Mouse (Mus musculus): ENCODE results near the gene Wasf2. TPM values are rescaled to one million over a fixed set of nuclear protein-coding genes. Genes with fewer than 3 reads are reported as not detected.

Wasf2 gene
- polyA plus RNA-seq, 1 experiment from 2014 or later, result 18.5 TPM

GRCm38 (mm10) chr4:133172451-133172850, 42.1 kb downstream of the Wasf2 start:
- Histone ChIP-seq H3K4me3 (ENCODE audit: low read depth, low read length) (no peak overlapping the region), H3K27ac (ENCODE audit: low read depth, low read length) (no peak overlapping the region), H3K4me1 (ENCODE audit: control insufficient read depth, insufficient read depth, low read length) (peaks cover 16% of the 10 kb centered on the region), H3K4me2 (ENCODE audit: low read depth, low read length) (no peak overlapping the region), H3K9ac (replicated peaks; ENCODE audit: low read depth, low read length) (no peak overlapping the region), H3K27me3 (ENCODE audit: control insufficient read depth, insufficient read depth, low read length) (no peaks in the 10 kb centered on the region), H3K9me3 (ENCODE audit: control insufficient read depth, low read length) (no peaks in the 10 kb centered on the region), H3K36me3 (ENCODE audit: control insufficient read depth, insufficient read depth, low read length) (no peaks in the 10 kb centered on the region)
- WGBS, result 94% methylated on average over 4 of the region's 4 CpGs
- ATAC-seq (ENCODE audit: low read depth), result no peak

GRCm38 (mm10) chr4:133174361-133174760, 44.1 kb downstream of the Wasf2 start:
- 69% methylated on average over 4 of the region's 4 CpGs for WGBS
- Histone ChIP-seq H3K9me3 (ENCODE audit: control insufficient read depth, low read length) (no peaks in the 10 kb centered on the region), H3K4me3 (ENCODE audit: low read depth, low read length) (no peak overlapping the region), H3K9ac (replicated peaks; ENCODE audit: low read depth, low read length) (no peak overlapping the region), H3K27ac (ENCODE audit: low read depth, low read length) (no peak overlapping the region), H3K27me3 (ENCODE audit: control insufficient read depth, insufficient read depth, low read length) (no peaks in the 10 kb centered on the region), H3K4me1 (ENCODE audit: control insufficient read depth, insufficient read depth, low read length) (peaks cover 16% of the 10 kb centered on the region), H3K36me3 (ENCODE audit: control insufficient read depth, insufficient read depth, low read length) (no peaks in the 10 kb centered on the region), H3K4me2 (ENCODE audit: low read depth, low read length) (no peak overlapping the region)
- no peak for ATAC-seq (ENCODE audit: low read depth)

- peaks cover 16% of the 10 kb centered on the region for H3K4me1 ChIP-seq (ENCODE audit: control insufficient read depth, insufficient read depth, low read length)
- H3K36me3 ChIP-seq (ENCODE audit: control insufficient read depth, insufficient read depth, low read length), result no peaks in the 10 kb centered on the region
- no peaks in the 10 kb centered on the region for H3K9me3 ChIP-seq (ENCODE audit: control insufficient read depth, low read length)
- no peak for ATAC-seq (ENCODE audit: low read depth)
- WGBS, result 84% methylated on average over 7 of the region's 7 CpGs
- H3K27ac ChIP-seq (ENCODE audit: low read depth, low read length), result no peak overlapping the region
- H3K9ac ChIP-seq (replicated peaks; ENCODE audit: low read depth, low read length), result no peak overlapping the region
- no peak overlapping the region for H3K4me2 ChIP-seq (ENCODE audit: low read depth, low read length)
- H3K4me3 ChIP-seq (ENCODE audit: low read depth, low read length), result no peak overlapping the region
- no peaks in the 10 kb centered on the region for H3K27me3 ChIP-seq (ENCODE audit: control insufficient read depth, insufficient read depth, low read length)
Observed at GRCm38 (mm10) chr4:133175274-133175673, 45.0 kb downstream of the Wasf2 start.

GRCm38 (mm10) chr4:133175998-133176760, 45.9 kb downstream of the Wasf2 start:
- WGBS, result 47% methylated on average over 14 of the region's 14 CpGs
- Histone ChIP-seq H3K9me3 (ENCODE audit: control insufficient read depth, low read length) (no peaks in the 10 kb centered on the region), H3K4me2 (ENCODE audit: low read depth, low read length) (peak overlapping the region; percentile 21; the same call in 1 of the 2 replicates), H3K9ac (replicated peaks; ENCODE audit: low read depth, low read length) (no peak overlapping the region; the same call in 1 of the 2 replicates), H3K27me3 (ENCODE audit: control insufficient read depth, insufficient read depth, low read length) (no peaks in the 10 kb centered on the region), H3K4me3 (ENCODE audit: low read depth, low read length) (no peak overlapping the region), H3K27ac (ENCODE audit: low read depth, low read length) (peak overlapping the region; percentile 28), H3K36me3 (ENCODE audit: control insufficient read depth, insufficient read depth, low read length) (no peaks in the 10 kb centered on the region), H3K4me1 (ENCODE audit: control insufficient read depth, insufficient read depth, low read length) (peaks cover 16% of the 10 kb centered on the region)
- no peak; the same call in 1 of the 2 replicates for ATAC-seq (ENCODE audit: low read depth)

- Histone ChIP-seq H3K9ac (replicated peaks; ENCODE audit: low read depth, low read length) (no peak overlapping the region; the same call in 1 of the 2 replicates), H3K4me2 (ENCODE audit: low read depth, low read length) (peak overlapping the region; percentile 21; the same call in 1 of the 2 replicates), H3K36me3 (ENCODE audit: control insufficient read depth, insufficient read depth, low read length) (no peaks in the 10 kb centered on the region), H3K27me3 (ENCODE audit: control insufficient read depth, insufficient read depth, low read length) (no peaks in the 10 kb centered on the region), H3K27ac (ENCODE audit: low read depth, low read length) (peak overlapping the region; percentile 28), H3K9me3 (ENCODE audit: control insufficient read depth, low read length) (no peaks in the 10 kb centered on the region), H3K4me3 (ENCODE audit: low read depth, low read length) (no peak overlapping the region), H3K4me1 (ENCODE audit: control insufficient read depth, insufficient read depth, low read length) (peaks cover 16% of the 10 kb centered on the region)
- ATAC-seq (ENCODE audit: low read depth), result peak; percentile 76; the same call in 1 of the 2 replicates
- 34% methylated on average over 18 of the region's 18 CpGs for WGBS
Observed at GRCm38 (mm10) chr4:133176761-133177403, 46.6 kb downstream of the Wasf2 start.

GRCm38 (mm10) chr4:133178305-133178704, 48.0 kb downstream of the Wasf2 start:
- Histone ChIP-seq H3K4me3 (ENCODE audit: low read depth, low read length) (no peak overlapping the region), H3K9ac (replicated peaks; ENCODE audit: low read depth, low read length) (no peak overlapping the region), H3K4me2 (ENCODE audit: low read depth, low read length) (no peak overlapping the region), H3K27me3 (ENCODE audit: control insufficient read depth, insufficient read depth, low read length) (no peaks in the 10 kb centered on the region), H3K27ac (ENCODE audit: low read depth, low read length) (no peak overlapping the region), H3K4me1 (ENCODE audit: control insufficient read depth, insufficient read depth, low read length) (peaks cover 16% of the 10 kb centered on the region), H3K9me3 (ENCODE audit: control insufficient read depth, low read length) (no peaks in the 10 kb centered on the region), H3K36me3 (ENCODE audit: control insufficient read depth, insufficient read depth, low read length) (no peaks in the 10 kb centered on the region)
- WGBS, result 93% methylated on average over 5 of the region's 5 CpGs
- ATAC-seq (ENCODE audit: low read depth), result no peak

GRCm38 (mm10) chr4:133179258-133179657, 49.0 kb downstream of the Wasf2 start:
- no peak for ATAC-seq (ENCODE audit: low read depth)
- no peak overlapping the region for H3K27ac ChIP-seq (ENCODE audit: low read depth, low read length)
- H3K4me3 ChIP-seq (ENCODE audit: low read depth, low read length), result no peak overlapping the region
- no peaks in the 10 kb centered on the region for H3K27me3 ChIP-seq (ENCODE audit: control insufficient read depth, insufficient read depth, low read length)
- no peak overlapping the region for H3K4me2 ChIP-seq (ENCODE audit: low read depth, low read length)
- H3K36me3 ChIP-seq (ENCODE audit: control insufficient read depth, insufficient read depth, low read length), result no peaks in the 10 kb centered on the region
- no peak overlapping the region for H3K9ac ChIP-seq (replicated peaks; ENCODE audit: low read depth, low read length)
- no peaks in the 10 kb centered on the region for H3K9me3 ChIP-seq (ENCODE audit: control insufficient read depth, low read length)
- peaks cover 16% of the 10 kb centered on the region for H3K4me1 ChIP-seq (ENCODE audit: control insufficient read depth, insufficient read depth, low read length)
- WGBS, result 95% methylated on average over 7 of the region's 7 CpGs

- Histone ChIP-seq H3K4me1 (ENCODE audit: control insufficient read depth, insufficient read depth, low read length) (no peaks in the 10 kb centered on the region), H3K9me3 (ENCODE audit: control insufficient read depth, low read length) (no peaks in the 10 kb centered on the region), H3K27me3 (ENCODE audit: control insufficient read depth, insufficient read depth, low read length) (no peaks in the 10 kb centered on the region), H3K4me2 (ENCODE audit: low read depth, low read length) (no peak overlapping the region), H3K9ac (replicated peaks; ENCODE audit: low read depth, low read length) (no peak overlapping the region), H3K27ac (ENCODE audit: low read depth, low read length) (no peak overlapping the region), H3K36me3 (ENCODE audit: control insufficient read depth, insufficient read depth, low read length) (no peaks in the 10 kb centered on the region; the same call in 1 of the 2 replicates), H3K4me3 (ENCODE audit: low read depth, low read length) (no peak overlapping the region)
- no peak for ATAC-seq (ENCODE audit: low read depth)
- 96% methylated on average over 8 of the region's 8 CpGs for WGBS
Observed at GRCm38 (mm10) chr4:133182439-133183033, 52.2 kb downstream of the Wasf2 start.

All from neural tube, embryonic 14.5 days (tissue).